Mouse (Mus musculus): ENCODE data around the gene Yy1. TPM values are rescaled to one million over a fixed set of nuclear protein-coding genes. Genes with fewer than 3 reads are reported as not detected.

Gene Yy1
- polyA plus RNA-seq, 1 experiment from 2014 or later, result 24.2 TPM

GRCm38 (mm10) chr12:108814470-108814869 is 21.7 kb downstream of the Yy1 start:
- H3K27me3 ChIP-seq (ENCODE audit: control insufficient read depth, insufficient read depth, low read length), result no peaks in the 10 kb centered on the region
- ATAC-seq (ENCODE audit: low FRiP score, low TSS enrichment), result no peak
- no peak overlapping the region for H3K4me3 ChIP-seq (ENCODE audit: low read length)
- H3K36me3 ChIP-seq (ENCODE audit: control insufficient read depth, insufficient read depth, low read length), result peaks cover 44% of the 10 kb centered on the region
- no peak overlapping the region for H3K9ac ChIP-seq (ENCODE audit: low read depth, low read length)
- H3K4me2 ChIP-seq (replicated peaks; ENCODE audit: low read depth, low read length), result no peak overlapping the region
- no peaks in the 10 kb centered on the region for H3K9me3 ChIP-seq (ENCODE audit: control insufficient read depth, low read length)
- H3K4me1 ChIP-seq (ENCODE audit: control insufficient read depth, insufficient read depth, low read length), result no peaks in the 10 kb centered on the region
- no peak overlapping the region for H3K27ac ChIP-seq (ENCODE audit: low read depth, low read length)
- 89% methylated on average over 6 of the region's 6 CpGs for WGBS

- Histone ChIP-seq H3K4me1 (ENCODE audit: control insufficient read depth, insufficient read depth, low read length) (no peaks in the 10 kb centered on the region), H3K36me3 (ENCODE audit: control insufficient read depth, insufficient read depth, low read length) (peaks cover 45% of the 10 kb centered on the region), H3K9me3 (ENCODE audit: control insufficient read depth, low read length) (no peaks in the 10 kb centered on the region), H3K4me3 (ENCODE audit: low read length) (no peak overlapping the region), H3K27ac (ENCODE audit: low read depth, low read length) (no peak overlapping the region), H3K4me2 (replicated peaks; ENCODE audit: low read depth, low read length) (no peak overlapping the region), H3K9ac (ENCODE audit: low read depth, low read length) (no peak overlapping the region), H3K27me3 (ENCODE audit: control insufficient read depth, insufficient read depth, low read length) (no peaks in the 10 kb centered on the region)
- ATAC-seq (ENCODE audit: low FRiP score, low TSS enrichment), result no peak
- WGBS, result 79% methylated on average over 11 of the region's 11 CpGs
These were observed 23.8 kb downstream of the Yy1 start for GRCm38 (mm10) chr12:108816569-108816968.

DNA sequence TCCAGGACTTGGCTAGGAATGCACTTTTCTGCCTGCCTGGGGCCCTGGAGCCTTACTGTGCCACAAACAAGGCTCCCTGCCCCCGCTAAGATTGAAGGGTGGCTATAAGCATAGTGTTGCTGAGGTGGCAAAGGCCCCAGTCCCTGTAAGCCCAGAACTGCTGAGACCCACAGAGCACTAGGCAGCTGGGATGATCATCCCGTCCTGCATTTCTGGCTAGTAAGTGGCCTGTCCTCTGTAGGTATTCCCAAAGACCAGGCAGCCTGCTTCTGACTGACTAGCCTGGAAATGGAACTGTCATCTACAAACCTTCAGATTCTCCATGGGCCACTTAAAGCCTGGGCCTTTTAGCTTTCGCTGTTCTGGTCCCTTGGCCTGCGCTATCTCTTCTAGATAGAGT is 27.7 kb downstream of the Yy1 start:
- Histone ChIP-seq H3K36me3 (ENCODE audit: control insufficient read depth, insufficient read depth, low read length) (peaks cover 30% of the 10 kb centered on the region), H3K9ac (ENCODE audit: low read depth, low read length) (no peak overlapping the region), H3K4me2 (replicated peaks; ENCODE audit: low read depth, low read length) (no peak overlapping the region), H3K4me3 (ENCODE audit: low read length) (no peak overlapping the region), H3K4me1 (ENCODE audit: control insufficient read depth, insufficient read depth, low read length) (no peaks in the 10 kb centered on the region), H3K9me3 (ENCODE audit: control insufficient read depth, low read length) (no peaks in the 10 kb centered on the region), H3K27ac (ENCODE audit: low read depth, low read length) (no peak overlapping the region), H3K27me3 (ENCODE audit: control insufficient read depth, insufficient read depth, low read length) (no peaks in the 10 kb centered on the region)
- no peak for ATAC-seq (ENCODE audit: low FRiP score, low TSS enrichment)
- WGBS, result 94% methylated on average over 4 of the region's 4 CpGs

- WGBS, result 48% methylated on average over 8 of the region's 8 CpGs
- peak; percentile 51; the same call in 1 of the 2 replicates for ATAC-seq (ENCODE audit: low FRiP score, low TSS enrichment)
- no peak overlapping the region for H3K9ac ChIP-seq (ENCODE audit: low read depth, low read length)
These were observed 30.3 kb downstream of the Yy1 start for GRCm38 (mm10) chr12:108823036-108823435.

DNA sequence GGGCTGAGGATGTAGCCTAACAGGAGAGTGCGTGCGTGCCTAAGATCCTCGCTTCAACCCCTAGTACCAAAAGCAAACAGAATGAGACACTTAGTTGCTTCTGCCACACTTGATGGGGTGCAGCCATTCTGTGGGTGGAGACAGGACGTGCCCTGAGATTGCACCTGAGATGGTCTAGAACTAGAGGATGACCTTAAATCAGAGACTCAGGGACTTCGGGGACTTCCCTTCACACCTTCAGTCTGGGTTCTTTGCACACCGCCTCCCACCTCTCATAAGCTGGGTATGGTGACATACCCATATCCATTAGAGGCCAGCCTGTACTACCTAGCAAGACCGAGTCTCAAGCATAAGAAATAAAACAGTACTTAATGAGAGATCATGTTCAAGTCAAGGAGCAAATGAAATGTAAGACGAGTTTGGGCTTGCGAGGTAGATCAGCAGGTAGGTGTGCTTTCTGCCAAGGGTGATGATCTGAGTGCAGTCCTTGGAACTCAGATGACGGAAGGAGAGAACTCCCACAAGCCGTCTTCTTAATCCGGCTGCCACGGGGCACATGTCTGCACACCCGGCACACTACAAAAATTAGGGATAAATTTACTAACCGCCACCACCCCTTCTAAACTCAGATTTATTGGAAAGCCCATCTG is 31.6 kb downstream of the Yy1 start:
- Histone ChIP-seq H3K4me2 (replicated peaks; ENCODE audit: low read depth, low read length) (no peak overlapping the region), H3K27ac (ENCODE audit: low read depth, low read length) (no peak overlapping the region), H3K27me3 (ENCODE audit: control insufficient read depth, insufficient read depth, low read length) (no peaks in the 10 kb centered on the region), H3K36me3 (ENCODE audit: control insufficient read depth, insufficient read depth, low read length) (peaks cover 14% of the 10 kb centered on the region; the same call in 1 of the 2 replicates), H3K4me3 (ENCODE audit: low read length) (no peak overlapping the region), H3K9ac (ENCODE audit: low read depth, low read length) (no peak overlapping the region), H3K4me1 (ENCODE audit: control insufficient read depth, insufficient read depth, low read length) (no peaks in the 10 kb centered on the region), H3K9me3 (ENCODE audit: control insufficient read depth, low read length) (no peaks in the 10 kb centered on the region; the same call in 1 of the 2 replicates)
- no peak for ATAC-seq (ENCODE audit: low FRiP score, low TSS enrichment)
- WGBS, result 80% methylated on average over 15 of the region's 15 CpGs

More at GRCm38 (mm10) chr12:108823036-108823435, 30.3 kb downstream of the Yy1 start:
- Histone ChIP-seq H3K4me3 (ENCODE audit: low read length) (no peak overlapping the region), H3K9me3 (ENCODE audit: control insufficient read depth, low read length) (no peaks in the 10 kb centered on the region; the same call in 1 of the 2 replicates), H3K27me3 (ENCODE audit: control insufficient read depth, insufficient read depth, low read length) (no peaks in the 10 kb centered on the region), H3K27ac (ENCODE audit: low read depth, low read length) (no peak overlapping the region), H3K4me1 (ENCODE audit: control insufficient read depth, insufficient read depth, low read length) (no peaks in the 10 kb centered on the region), H3K36me3 (ENCODE audit: control insufficient read depth, insufficient read depth, low read length) (peaks cover 26% of the 10 kb centered on the region), H3K4me2 (replicated peaks; ENCODE audit: low read depth, low read length) (no peak overlapping the region)

DNA sequence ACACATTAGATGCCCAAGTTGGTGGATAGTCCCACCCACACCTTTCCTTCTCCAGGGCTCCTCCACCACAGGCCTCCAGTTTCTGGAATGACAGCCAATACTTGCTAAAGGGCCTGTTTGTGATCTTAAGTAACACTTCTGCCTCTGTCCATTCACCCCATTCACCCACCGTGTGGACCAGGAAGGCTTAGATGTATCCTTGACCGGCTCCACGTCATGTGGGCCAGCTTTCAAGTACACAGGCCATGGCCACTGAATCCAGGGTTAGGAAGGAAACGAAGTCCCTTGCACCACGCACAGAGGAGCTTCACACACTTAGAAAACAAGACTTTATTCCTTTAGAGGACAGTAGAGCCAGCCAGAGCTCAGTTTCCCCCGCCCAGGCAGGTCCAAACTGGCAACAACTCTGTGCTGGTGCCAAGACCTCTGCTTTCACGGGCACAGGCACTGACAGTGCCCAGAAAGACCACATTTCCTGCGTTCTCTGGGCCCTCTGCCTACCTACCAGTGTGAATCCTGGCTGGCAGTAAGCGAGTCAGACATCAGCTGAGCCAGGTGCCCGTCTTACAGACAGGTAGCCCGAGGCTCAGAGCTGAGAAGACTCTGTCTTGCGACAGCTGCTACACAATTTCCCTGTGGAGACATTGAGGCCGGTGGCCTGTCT is 32.9 kb downstream of the Yy1 start:
- Histone ChIP-seq H3K36me3 (ENCODE audit: control insufficient read depth, insufficient read depth, low read length) (peaks cover 12% of the 10 kb centered on the region; the same call in 1 of the 2 replicates), H3K4me1 (ENCODE audit: control insufficient read depth, insufficient read depth, low read length) (no peaks in the 10 kb centered on the region), H3K4me3 (ENCODE audit: low read length) (no peak overlapping the region), H3K9ac (ENCODE audit: low read depth, low read length) (no peak overlapping the region), H3K9me3 (ENCODE audit: control insufficient read depth, low read length) (no peaks in the 10 kb centered on the region; the same call in 1 of the 2 replicates), H3K27ac (ENCODE audit: low read depth, low read length) (no peak overlapping the region), H3K4me2 (replicated peaks; ENCODE audit: low read depth, low read length) (no peak overlapping the region), H3K27me3 (ENCODE audit: control insufficient read depth, insufficient read depth, low read length) (no peaks in the 10 kb centered on the region)
- WGBS, result 92% methylated on average over 13 of the region's 13 CpGs
- ATAC-seq (ENCODE audit: low FRiP score, low TSS enrichment), result no peak

DNA sequence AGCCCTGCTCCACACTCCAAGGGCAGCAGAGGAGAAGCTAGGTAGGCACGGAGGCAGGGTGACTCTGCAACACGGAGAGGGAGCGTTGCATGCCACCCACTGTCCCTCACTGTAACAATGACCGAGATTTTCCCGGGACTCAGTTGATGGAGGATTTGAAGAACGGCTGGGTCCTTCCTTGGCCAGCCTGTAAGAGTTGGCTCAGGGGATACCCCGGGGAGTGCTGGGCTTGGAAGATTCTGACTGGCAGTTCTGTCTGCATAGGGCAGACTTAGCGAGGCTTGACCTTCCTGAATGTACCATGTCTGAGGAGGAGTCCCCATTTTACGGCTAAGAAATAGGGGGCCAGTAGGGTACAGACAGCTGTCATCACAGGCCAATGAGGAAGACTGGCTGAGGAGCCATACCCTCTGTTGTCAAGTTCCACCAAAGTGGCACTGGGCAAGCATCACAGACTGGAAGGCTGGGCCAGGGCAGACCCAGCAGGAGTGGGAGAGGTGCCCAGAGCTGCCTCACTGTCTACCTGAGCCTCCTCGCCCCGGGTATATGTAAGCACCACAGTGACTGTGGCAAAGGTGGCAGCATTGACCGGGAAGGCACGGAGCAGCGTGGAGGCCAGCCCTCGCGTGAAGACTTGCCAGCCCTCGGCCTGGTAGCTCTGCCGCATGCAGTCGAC is 33.6 kb downstream of the Yy1 start:
- Histone ChIP-seq H3K27ac (ENCODE audit: low read depth, low read length) (no peak overlapping the region), H3K4me3 (ENCODE audit: low read length) (no peak overlapping the region), H3K4me2 (replicated peaks; ENCODE audit: low read depth, low read length) (no peak overlapping the region), H3K36me3 (ENCODE audit: control insufficient read depth, insufficient read depth, low read length) (peaks cover 12% of the 10 kb centered on the region; the same call in 1 of the 2 replicates), H3K27me3 (ENCODE audit: control insufficient read depth, insufficient read depth, low read length) (no peaks in the 10 kb centered on the region), H3K4me1 (ENCODE audit: control insufficient read depth, insufficient read depth, low read length) (no peaks in the 10 kb centered on the region), H3K9me3 (ENCODE audit: control insufficient read depth, low read length) (no peaks in the 10 kb centered on the region; the same call in 1 of the 2 replicates), H3K9ac (ENCODE audit: low read depth, low read length) (no peak overlapping the region)
- 94% methylated on average over 19 of the region's 19 CpGs for WGBS
- ATAC-seq (ENCODE audit: low FRiP score, low TSS enrichment), result no peak

- Histone ChIP-seq H3K4me2 (replicated peaks; ENCODE audit: low read depth, low read length) (no peak overlapping the region), H3K36me3 (ENCODE audit: control insufficient read depth, insufficient read depth, low read length) (peaks cover 12% of the 10 kb centered on the region; the same call in 1 of the 2 replicates), H3K27ac (ENCODE audit: low read depth, low read length) (no peak overlapping the region), H3K9ac (ENCODE audit: low read depth, low read length) (no peak overlapping the region), H3K4me3 (ENCODE audit: low read length) (no peak overlapping the region), H3K9me3 (ENCODE audit: control insufficient read depth, low read length) (no peaks in the 10 kb centered on the region; the same call in 1 of the 2 replicates), H3K4me1 (ENCODE audit: control insufficient read depth, insufficient read depth, low read length) (peaks cover 2% of the 10 kb centered on the region; the same call in 1 of the 2 replicates), H3K27me3 (ENCODE audit: control insufficient read depth, insufficient read depth, low read length) (no peaks in the 10 kb centered on the region)
- ATAC-seq (ENCODE audit: low FRiP score, low TSS enrichment), result no peak
- 96% methylated on average over 28 of the region's 28 CpGs for WGBS
These were observed 34.3 kb downstream of the Yy1 start for GRCm38 (mm10) chr12:108826958-108827535.
